Mouse (Mus musculus) forebrain, embryonic 12.5 days (tissue): ENCODE measurements around the gene Arl14ep. TPM values are rescaled to one million over a fixed set of nuclear protein-coding genes. Genes with fewer than 3 reads are reported as not detected.
"Not testable (repeated sequence)": the region's sequence is repeated elsewhere in the genome, so short reads cannot be mapped to it uniquely, and the experiment has no call there.

Experiments used
- ATAC-seq: fragments of 200-750 bp; cut with Nextera tagmentation; 2 replicates; pipeline ENCODE4 v1.8.0; 2017; ENCODE audit warnings: moderate TSS enrichment; ENCODE audit not compliant: low FRiP score
- H3K27ac ChIP-seq: fragments of 300-500 bp; sonication (generic); 2 replicates; pipeline ENCODE4 v1.5.1; 2016; ENCODE audit warnings: mild to moderate bottlenecking
- H3K27me3 ChIP-seq: fragments of 300-500 bp; sonication (generic); 2 replicates; pipeline ENCODE4 v1.6.1; 2016; ENCODE audit warnings: mild to moderate bottlenecking
- H3K36me3 ChIP-seq: fragments of 300-500 bp; sonication (generic); replicated peaks from 2 replicates; pipeline ENCODE4 v1.6.1; 2016; ENCODE audit warnings: mild to moderate bottlenecking
- H3K4me1 ChIP-seq: fragments of 300-500 bp; sonication (generic); 2 replicates; pipeline ENCODE4 v1.6.1; 2016
- H3K4me2 ChIP-seq: fragments of 300-500 bp; sonication (generic); 2 replicates; pipeline ENCODE4 v1.6.1; 2016; ENCODE audit warnings: mild to moderate bottlenecking, moderate library complexity
- H3K4me3 ChIP-seq: fragments of 300-500 bp; sonication (generic); replicated peaks from 2 replicates; pipeline ENCODE4 v1.5.1; 2016; ENCODE audit warnings: mild to moderate bottlenecking
- H3K9ac ChIP-seq: fragments of 300-500 bp; sonication (generic); 2 replicates; pipeline ENCODE4 v1.6.1; 2016; ENCODE audit warnings: mild to moderate bottlenecking
- H3K9me3 ChIP-seq: fragments of 300-500 bp; sonication (generic); 2 replicates; pipeline ENCODE4 v1.6.1; 2016
- whole genome bisulfite sequencing: fragments of 180-500 bp; shearing (Covaris S2); methylation state at CpG from one replicate; pipeline ENCODE4 v1.1.7; 2016; 5-methylcytosine and 5-hydroxymethylcytosine counted together
- polyA plus RNA-seq: library from polyadenylated mRNA; unstranded; fragments of >200 nt; fragmentation: Nextera tagmentation; extraction: Ambion mirVana; gene quantifications from 2 replicates; pipeline ENCODE4 v1.2.1, GENCODE M21; 2016

The Arl14ep gene
- polyA plus RNA-seq = 54.4 and 54.8 TPM in 2 replicates

DNA sequence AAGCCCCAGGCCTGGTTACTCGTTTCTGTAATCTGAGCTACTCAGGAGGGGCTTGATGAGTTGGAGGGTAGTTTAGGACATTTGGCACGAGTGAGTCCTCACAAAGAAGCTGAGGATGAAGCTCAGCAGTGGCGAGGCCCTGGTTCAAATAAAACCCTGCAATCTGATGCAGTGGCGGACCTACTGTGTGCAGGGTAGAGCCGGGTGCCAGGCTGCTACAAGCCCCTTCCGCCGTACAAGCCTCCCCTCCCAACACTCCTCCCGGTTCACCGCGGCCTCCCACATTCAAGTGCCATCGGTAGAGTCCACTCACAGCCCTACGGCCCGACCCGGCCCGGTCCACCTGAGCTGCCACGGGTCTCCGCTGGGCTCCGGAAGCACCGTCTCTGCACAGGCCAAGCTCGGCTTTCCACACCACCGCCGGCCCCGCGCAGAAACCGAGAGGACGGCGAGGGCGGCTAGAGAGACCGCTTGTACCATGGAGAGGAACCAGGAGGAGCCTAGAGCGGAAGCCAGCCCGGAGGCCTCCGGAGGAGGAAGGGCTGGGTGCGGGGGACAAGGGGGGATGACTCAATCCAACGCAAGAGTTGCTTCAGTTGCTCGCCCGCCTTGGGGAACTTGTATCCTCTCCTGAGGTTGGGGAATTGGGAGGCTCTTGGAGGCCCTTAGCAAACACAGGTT lies at the start of gene Arl14ep:
Arl14ep (minus strand) TSS at position 466 of the 681 bp plus-strand sequence.
- Histone ChIP-seq H3K4me2 (peak within 1 kb of the TSS; percentile 60), H3K36me3 (no peaks in the 10 kb centered on the region), H3K9ac (peak within 1 kb of the TSS; percentile 83), H3K9me3 (no peaks in the 10 kb centered on the region), H3K4me1 (peaks cover 14% of the 10 kb centered on the region), H3K27ac (0 out of 2 replicates have a peak within 1 kb of the TSS, but pooled peaks have one; percentile 32), H3K27me3 (no peaks in the 10 kb centered on the region), H3K4me3 (peak within 1 kb of the TSS; percentile 76)
- peak; percentile 98 for ATAC-seq
- 1% methylated on average over 34 of the region's 36 CpGs for WGBS

DNA sequence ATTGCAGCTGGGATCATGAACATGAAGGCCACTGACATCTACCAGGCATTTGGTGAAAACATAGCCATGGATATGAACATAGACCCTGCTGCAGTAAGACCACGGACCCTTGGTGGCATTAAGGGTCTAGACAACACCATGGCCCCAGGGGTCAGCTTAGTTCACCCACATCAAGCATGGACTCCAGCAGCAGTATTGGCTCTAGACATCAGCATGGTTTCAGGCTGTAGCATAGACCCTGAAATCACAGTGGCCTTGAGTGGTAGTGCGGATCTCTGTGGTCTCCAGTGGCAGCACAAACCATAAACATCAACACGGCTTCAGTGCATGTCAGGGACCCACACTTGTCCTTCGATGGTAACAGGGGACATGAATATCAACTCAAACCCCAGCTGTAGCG lies 48.5 kb upstream of the Arl14ep start:
- Histone ChIP-seq H3K4me1 (no peaks in the 10 kb centered on the region), H3K27me3 (no peaks in the 10 kb centered on the region), H3K4me2 (no peak overlapping the region), H3K9me3 (no peaks in the 10 kb centered on the region), H3K4me3 (no peak overlapping the region), H3K36me3 (no peaks in the 10 kb centered on the region), H3K9ac (no peak overlapping the region), H3K27ac (no peak overlapping the region)
- 93% methylated on average over 5 of the region's 5 CpGs for WGBS
- ATAC-seq = no peak

DNA sequence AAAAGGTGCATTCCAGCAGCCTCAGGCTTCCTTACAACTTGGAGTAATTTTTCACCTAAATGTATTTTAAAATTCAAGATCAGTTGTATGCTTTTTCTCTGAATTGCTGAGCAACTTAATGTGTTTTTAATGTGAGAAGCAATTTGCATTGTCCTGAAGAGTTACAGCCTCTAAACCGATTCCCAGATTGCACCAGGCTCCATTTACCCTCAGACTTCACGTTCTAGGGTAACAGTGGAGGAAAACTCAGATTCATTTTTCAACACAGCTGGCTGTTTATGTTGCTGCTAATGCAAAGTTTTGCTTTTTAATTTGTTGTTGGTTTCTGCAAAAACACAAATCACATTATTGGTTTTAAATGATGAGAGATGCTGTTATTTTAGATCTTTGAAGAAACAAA lies 45.1 kb upstream of the Arl14ep start:
- no peak overlapping the region for H3K4me3 ChIP-seq
- H3K36me3 ChIP-seq = no peaks in the 10 kb centered on the region
- no peak for ATAC-seq
- no peak overlapping the region for H3K27ac ChIP-seq
- 63% methylated on average over 2 of the region's 2 CpGs for WGBS
- no peak overlapping the region for H3K9ac ChIP-seq
- no peaks in the 10 kb centered on the region for H3K4me1 ChIP-seq
- no peak overlapping the region for H3K4me2 ChIP-seq
- no peaks in the 10 kb centered on the region for H3K27me3 ChIP-seq
- no peaks in the 10 kb centered on the region for H3K9me3 ChIP-seq

DNA sequence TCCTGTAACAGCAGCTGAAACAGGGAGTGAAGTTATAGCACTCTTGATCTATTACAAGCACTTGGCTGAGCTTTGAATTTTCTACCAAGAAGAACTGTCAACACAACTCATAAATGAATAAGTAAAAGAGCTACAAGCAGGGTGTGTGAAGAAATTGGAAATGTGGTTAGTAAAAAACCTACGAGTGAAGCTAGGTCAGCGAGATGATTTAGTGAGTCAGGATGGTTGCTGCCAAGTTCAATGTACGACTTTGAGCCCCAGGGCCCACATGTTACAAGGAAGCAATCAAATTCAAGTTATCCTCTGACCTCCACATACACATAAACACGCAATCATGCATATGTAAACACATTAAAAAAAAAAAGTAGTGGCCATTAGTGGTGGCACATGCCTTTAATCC lies 38.9 kb upstream of the Arl14ep start:
- no peak overlapping the region for H3K27ac ChIP-seq
- no peak for ATAC-seq
- H3K4me1 ChIP-seq = no peaks in the 10 kb centered on the region
- H3K27me3 ChIP-seq = no peaks in the 10 kb centered on the region
- H3K9me3 ChIP-seq = no peaks in the 10 kb centered on the region
- no peak overlapping the region for H3K9ac ChIP-seq
- no peak overlapping the region for H3K4me3 ChIP-seq
- no peaks in the 10 kb centered on the region for H3K36me3 ChIP-seq
- WGBS = 89% methylated on average over 4 of the region's 4 CpGs
- H3K4me2 ChIP-seq = no peak overlapping the region

DNA sequence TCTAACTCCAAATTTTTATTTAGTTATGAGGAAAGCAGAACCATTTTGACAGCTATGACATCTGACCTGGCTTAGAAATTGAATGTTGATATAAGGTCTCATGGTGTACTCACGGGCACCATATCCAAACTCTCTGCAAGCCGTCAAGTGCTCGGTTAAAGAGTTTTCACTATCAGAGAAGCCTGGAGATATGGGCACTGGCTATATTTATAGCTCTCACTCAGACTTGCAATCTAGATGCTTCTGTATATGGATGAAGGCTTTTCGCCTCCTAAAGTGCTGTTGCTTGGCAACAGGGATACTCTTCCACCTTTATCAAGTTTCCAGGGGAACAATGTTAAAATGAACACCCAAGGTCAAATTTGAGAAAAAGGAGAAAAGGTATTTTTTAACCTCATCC lies 38.1 kb upstream of the Arl14ep start:
- Histone ChIP-seq H3K27ac (no peak overlapping the region), H3K36me3 (no peaks in the 10 kb centered on the region), H3K4me3 (no peak overlapping the region), H3K27me3 (no peaks in the 10 kb centered on the region), H3K4me1 (no peaks in the 10 kb centered on the region), H3K9ac (no peak overlapping the region), H3K4me2 (no peak overlapping the region), H3K9me3 (no peaks in the 10 kb centered on the region)
- WGBS = 95% methylated on average over 4 of the region's 4 CpGs
- ATAC-seq = no peak

DNA sequence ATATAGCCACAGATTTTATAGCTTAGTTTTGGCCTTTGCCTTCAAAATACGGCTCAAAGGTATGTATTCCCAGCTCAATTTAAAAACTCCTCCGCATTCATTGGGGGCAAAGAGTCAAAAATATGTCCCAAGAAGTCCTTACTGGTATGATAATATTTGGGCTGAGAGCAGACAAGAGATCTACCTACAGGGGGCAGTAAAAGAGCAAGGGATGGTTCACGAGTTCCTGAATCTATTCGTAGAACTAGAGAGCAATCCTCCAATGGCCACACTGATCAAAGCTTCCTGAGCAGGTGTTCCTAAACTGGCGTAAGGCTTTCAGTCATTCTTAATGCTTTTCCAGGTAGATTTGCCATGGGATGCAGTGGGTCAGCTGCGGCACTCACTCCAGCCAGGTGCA lies 35.9 kb upstream of the Arl14ep start:
- ATAC-seq = no peak
- Histone ChIP-seq H3K27me3 (no peaks in the 10 kb centered on the region), H3K4me2 (no peak overlapping the region), H3K4me1 (no peaks in the 10 kb centered on the region), H3K9ac (no peak overlapping the region; the same call in 1 of the 2 replicates), H3K9me3 (no peaks in the 10 kb centered on the region), H3K36me3 (no peaks in the 10 kb centered on the region), H3K27ac (no peak overlapping the region), H3K4me3 (no peak overlapping the region)
- 82% methylated on average over 6 of the region's 6 CpGs for WGBS

DNA sequence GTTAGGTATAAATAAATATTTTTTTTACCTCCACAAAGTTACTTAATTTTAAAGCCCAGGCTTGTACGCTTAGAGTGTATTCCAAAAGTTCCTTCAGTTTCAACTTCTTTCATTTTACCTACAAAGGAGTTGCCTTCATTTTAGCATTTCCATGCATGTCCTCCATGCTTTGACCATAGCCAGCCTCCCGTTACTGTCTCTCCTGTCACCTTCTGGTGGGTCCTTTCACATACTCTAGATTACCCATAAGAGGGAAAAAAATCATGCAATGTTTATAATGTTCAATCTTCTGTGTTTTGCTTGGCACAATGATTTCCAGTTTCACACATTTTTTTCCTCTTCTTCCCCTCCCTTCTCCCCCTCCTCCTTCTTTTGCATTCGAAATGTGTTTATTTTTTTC lies 32.2 kb upstream of the Arl14ep start:
- no peak overlapping the region for H3K27ac ChIP-seq
- H3K4me2 ChIP-seq = no peak overlapping the region
- H3K27me3 ChIP-seq = no peaks in the 10 kb centered on the region
- no peak overlapping the region for H3K4me3 ChIP-seq
- H3K9ac ChIP-seq = no peak overlapping the region
- H3K36me3 ChIP-seq = no peaks in the 10 kb centered on the region
- no peaks in the 10 kb centered on the region for H3K4me1 ChIP-seq
- no peak for ATAC-seq
- H3K9me3 ChIP-seq = no peaks in the 10 kb centered on the region
- 85% methylated on average over 3 of the region's 3 CpGs for whole genome bisulfite sequencing

DNA sequence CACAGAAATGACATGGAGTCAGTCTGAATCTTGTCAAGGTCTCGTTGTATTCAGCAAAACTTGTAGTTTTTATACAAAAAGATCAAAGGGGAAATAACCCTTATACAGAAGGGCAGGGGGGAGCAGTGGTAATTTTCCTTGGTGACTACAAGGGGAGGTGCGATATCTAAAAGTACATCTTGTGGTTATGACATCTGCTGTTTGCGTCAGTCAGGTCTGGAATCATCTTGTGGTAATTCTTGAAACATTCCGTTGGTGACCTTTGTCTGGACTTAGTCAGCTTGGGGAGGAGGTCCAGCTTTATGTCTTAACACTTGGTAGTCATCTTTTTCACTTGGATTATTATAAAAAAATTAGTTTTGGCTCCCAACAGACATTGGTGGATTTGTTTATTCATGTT lies 31.7 kb upstream of the Arl14ep start:
- H3K36me3 ChIP-seq, H3K4me3 ChIP-seq, H3K9me3 ChIP-seq, H3K27me3 ChIP-seq, H3K4me2 ChIP-seq, H3K27ac ChIP-seq, H3K4me1 ChIP-seq, H3K9ac ChIP-seq, ATAC-seq: not testable (repeated sequence)
- 81% methylated on average over 4 of the region's 4 CpGs for WGBS

DNA sequence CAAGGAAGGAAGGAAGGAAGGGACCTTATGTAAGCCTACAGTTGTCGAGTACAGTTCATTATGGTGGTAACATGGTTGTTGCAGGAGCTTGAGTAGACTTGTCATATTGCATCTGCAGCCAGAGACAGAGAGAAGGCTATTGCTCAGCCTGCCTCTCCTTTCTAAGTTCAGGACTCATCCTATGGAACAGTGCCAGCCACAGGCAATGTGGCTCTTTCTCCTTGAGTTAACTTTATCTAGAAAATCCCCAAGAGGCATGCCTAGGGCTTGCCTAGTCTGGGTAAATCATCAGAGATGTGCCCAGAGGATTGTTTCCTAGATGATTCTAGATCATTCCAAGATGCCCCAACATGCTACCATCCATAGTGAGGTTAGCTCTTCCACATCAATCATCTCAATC lies 17.0 kb upstream of the Arl14ep start:
- H3K4me3 ChIP-seq = no peak overlapping the region
- no peaks in the 10 kb centered on the region for H3K27me3 ChIP-seq
- no peak for ATAC-seq
- no peak overlapping the region for H3K27ac ChIP-seq
- no peaks in the 10 kb centered on the region for H3K4me1 ChIP-seq
- H3K9me3 ChIP-seq = no peaks in the 10 kb centered on the region
- no peaks in the 10 kb centered on the region for H3K36me3 ChIP-seq
- 88% methylated on average over 1 of the region's 1 CpGs for WGBS
- no peak overlapping the region for H3K4me2 ChIP-seq
- H3K9ac ChIP-seq = no peak overlapping the region

DNA sequence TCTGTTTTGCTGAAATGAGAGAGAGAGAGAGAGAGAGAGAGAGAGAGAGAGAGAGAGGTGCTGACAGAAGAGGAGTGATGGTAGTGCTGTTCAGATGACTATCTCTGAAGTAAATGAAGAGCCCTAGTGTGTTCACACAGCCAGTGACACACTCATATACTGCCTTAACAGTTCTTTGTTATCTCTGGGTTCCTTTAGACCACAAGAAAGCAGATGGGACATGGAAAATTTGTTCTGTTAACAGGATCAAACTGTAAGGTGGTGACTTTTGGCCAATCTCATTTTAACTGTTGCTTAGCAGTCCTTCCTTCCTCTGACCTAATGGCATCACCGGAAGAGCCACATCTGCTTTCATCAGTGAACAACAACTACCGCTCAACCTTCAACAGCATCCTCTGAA lies 10.7 kb upstream of the Arl14ep start:
- Histone ChIP-seq H3K27me3 (no peaks in the 10 kb centered on the region), H3K4me1 (no peaks in the 10 kb centered on the region), H3K36me3 (no peaks in the 10 kb centered on the region), H3K9me3 (no peaks in the 10 kb centered on the region), H3K4me3 (no peak overlapping the region), H3K4me2 (no peak overlapping the region), H3K9ac (no peak overlapping the region), H3K27ac (no peak overlapping the region)
- WGBS = 99% methylated on average over 2 of the region's 2 CpGs
- no peak for ATAC-seq

DNA sequence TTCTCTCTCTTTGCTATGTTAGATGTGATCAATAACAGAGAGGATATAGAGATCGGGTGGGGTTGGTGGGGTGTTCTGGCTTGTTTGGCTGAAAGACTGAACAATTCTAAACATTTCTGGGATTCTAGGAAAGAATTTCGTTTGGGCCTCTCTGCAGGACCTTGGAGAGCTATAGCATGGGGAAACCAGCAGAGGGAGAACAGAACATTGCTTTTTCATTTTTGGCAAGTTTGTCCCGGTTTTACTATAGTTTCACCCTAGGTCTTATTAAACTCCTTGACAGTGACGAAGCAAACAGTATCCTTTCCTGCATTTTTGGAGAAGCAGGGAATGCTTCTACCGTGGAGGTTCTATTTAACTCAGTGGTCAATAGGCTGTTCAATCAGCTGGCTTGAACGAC lies 8.3 kb upstream of the Arl14ep start:
- Histone ChIP-seq H3K27me3 (no peaks in the 10 kb centered on the region), H3K4me2 (no peak overlapping the region), H3K27ac (no peak overlapping the region), H3K4me1 (no peaks in the 10 kb centered on the region), H3K36me3 (no peaks in the 10 kb centered on the region), H3K4me3 (no peak overlapping the region), H3K9me3 (no peaks in the 10 kb centered on the region), H3K9ac (no peak overlapping the region)
- WGBS = 55% methylated on average over 6 of the region's 6 CpGs
- no peak for ATAC-seq

DNA sequence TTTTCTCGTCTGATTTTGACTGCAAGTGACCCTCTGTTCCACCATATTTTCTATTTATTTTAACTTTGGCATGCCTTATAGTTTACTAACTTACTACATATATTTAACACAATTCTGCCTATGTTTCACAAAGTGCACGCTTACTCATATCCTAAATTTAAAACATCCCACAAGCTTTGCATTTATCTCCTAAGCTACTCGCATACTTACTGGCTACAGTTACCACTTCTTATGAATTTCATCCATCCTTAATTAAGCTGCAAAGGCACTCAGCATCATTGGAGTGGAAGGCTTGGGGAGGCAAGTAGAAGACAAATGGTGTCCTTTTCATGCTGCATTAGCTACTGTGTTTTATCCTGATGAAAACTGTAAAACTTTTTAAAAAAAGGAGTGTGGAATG lies 2.2 kb upstream of the Arl14ep start:
- no peaks in the 10 kb centered on the region for H3K9me3 ChIP-seq
- no peaks in the 10 kb centered on the region for H3K36me3 ChIP-seq
- no peak overlapping the region for H3K4me3 ChIP-seq
- no peak overlapping the region for H3K9ac ChIP-seq
- H3K4me1 ChIP-seq = peaks cover 9% of the 10 kb centered on the region
- H3K27me3 ChIP-seq = no peaks in the 10 kb centered on the region
- WGBS = 92% methylated on average over 3 of the region's 3 CpGs
- H3K27ac ChIP-seq = no peak overlapping the region
- no peak overlapping the region for H3K4me2 ChIP-seq
- no peak for ATAC-seq

DNA sequence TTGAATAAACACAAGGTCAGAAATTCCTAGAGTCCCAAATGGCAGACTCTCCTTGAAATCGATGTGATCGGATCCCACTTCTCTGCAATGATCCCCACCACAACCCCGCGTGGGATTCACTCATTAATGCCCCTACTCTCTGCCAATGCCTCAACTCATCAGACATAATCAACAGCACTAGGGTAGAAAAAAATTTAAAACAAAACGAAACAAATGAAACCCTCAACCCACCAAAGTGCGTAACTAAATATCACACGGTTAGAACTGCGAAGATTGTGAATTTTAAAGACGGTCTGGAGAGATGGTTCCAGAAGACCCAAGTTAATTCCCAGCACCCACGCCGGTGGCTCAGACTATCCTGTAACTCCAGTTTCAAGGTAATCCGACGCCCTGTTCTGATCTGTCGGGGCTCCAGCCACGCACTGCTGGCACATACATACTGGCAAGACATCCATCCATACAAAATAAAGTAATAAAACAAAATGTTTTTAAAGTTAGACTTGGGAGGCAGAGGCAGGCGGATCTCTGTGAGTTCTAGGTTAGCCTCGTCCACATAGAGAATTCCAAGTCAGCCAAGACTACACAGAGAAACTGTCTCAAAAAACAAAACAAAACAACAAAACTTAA lies 779 bp downstream of the Arl14ep start:
- 67% methylated on average over 17 of the region's 17 CpGs for WGBS
- H3K9ac ChIP-seq = peak overlapping the region; percentile 83
- 0 out of 2 replicates have a peak, but pooled peaks have one; percentile 9 for ATAC-seq
- peaks cover 14% of the 10 kb centered on the region for H3K4me1 ChIP-seq
- no peak overlapping the region for H3K27ac ChIP-seq
- H3K4me3 ChIP-seq = peak overlapping the region; percentile 76
- peak overlapping the region; percentile 60 for H3K4me2 ChIP-seq
- no peaks in the 10 kb centered on the region for H3K9me3 ChIP-seq
- peaks cover 2% of the 10 kb centered on the region; the same call in 1 of the 2 replicates for H3K36me3 ChIP-seq
- H3K27me3 ChIP-seq = no peaks in the 10 kb centered on the region
